Mouse (Mus musculus) kidney, embryonic 15.5 days (tissue): ENCODE data around the gene Tiam2. TPM values are rescaled to one million over a fixed set of nuclear protein-coding genes. Genes with fewer than 3 reads are reported as not detected.
A peak's percentile ranks its signal among the peaks of the same experiment; 100 is the strongest.

Source experiments
- ATAC-seq: fragments of 200-750 bp; cut with Nextera tagmentation; replicated peaks from 2 replicates; pipeline ENCODE4 v1.8.0; 2017; ENCODE audit warnings: moderate TSS enrichment; ENCODE audit not compliant: low FRiP score
- H3K27ac ChIP-seq: fragments of 300-500 bp; sonication (generic); 2 replicates; pipeline ENCODE4 v1.5.1; 2015; ENCODE audit warnings: mild to moderate bottlenecking, inconsistent platforms
- H3K27me3 ChIP-seq: fragments of 300-500 bp; sonication (generic); 2 replicates; pipeline ENCODE4 v1.6.1; 2015; ENCODE audit warnings: inconsistent platforms
- H3K36me3 ChIP-seq: fragments of 300-500 bp; sonication (generic); 2 replicates; pipeline ENCODE4 v1.6.1; 2015; ENCODE audit warnings: inconsistent platforms
- H3K4me1 ChIP-seq: fragments of 300-500 bp; sonication (generic); 2 replicates; pipeline ENCODE4 v1.6.1; 2015; ENCODE audit warnings: inconsistent platforms
- H3K4me2 ChIP-seq: fragments of 300-500 bp; sonication (generic); 2 replicates; pipeline ENCODE4 v1.6.1; 2015; ENCODE audit warnings: moderate library complexity, mild to moderate bottlenecking, inconsistent platforms
- H3K4me3 ChIP-seq: fragments of 300-500 bp; sonication (generic); replicated peaks from 2 replicates; pipeline ENCODE4 v1.5.1; 2015; ENCODE audit warnings: mild to moderate bottlenecking, inconsistent platforms
- H3K9ac ChIP-seq: fragments of 300-500 bp; sonication (generic); 2 replicates; pipeline ENCODE4 v1.6.1; 2015; ENCODE audit warnings: mild to moderate bottlenecking, inconsistent platforms
- H3K9me3 ChIP-seq: fragments of 300-500 bp; sonication (generic); replicated peaks from 2 replicates; pipeline ENCODE4 v1.6.1; 2016; ENCODE audit warnings: inconsistent platforms
- WGBS: fragments of 180-500 bp; shearing (Covaris S2); methylation state at CpG from one replicate; pipeline ENCODE4 v1.1.7; 2015; ENCODE audit warnings: mixed read lengths; 5-methylcytosine and 5-hydroxymethylcytosine counted together
- polyA plus RNA-seq: library from polyadenylated mRNA; unstranded; fragments of >200 nt; fragmentation: Nextera tagmentation; extraction: Ambion mirVana; gene quantifications from 2 replicates; pipeline ENCODE4 v1.2.1, GENCODE M21; 2015

The Tiam2 gene
- 4.5 and 5.0 TPM in 2 replicates for polyA plus RNA-seq

- Histone ChIP-seq H3K27me3 (peaks cover 9% of the 10 kb centered on the region; the same call in 1 of the 2 replicates), H3K9ac (peak within 1 kb of the TSS; percentile 59), H3K36me3 (no peaks in the 10 kb centered on the region), H3K4me2 (peak within 1 kb of the TSS; percentile 98), H3K4me1 (peaks cover 17% of the 10 kb centered on the region), H3K27ac (0 out of 2 replicates have a peak within 1 kb of the TSS, but pooled peaks have one; percentile 27), H3K4me3 (peak within 1 kb of the TSS; percentile 72), H3K9me3 (no peaks in the 10 kb centered on the region)
- peak; percentile 91 for ATAC-seq
- under 1% methylated on average over 51 of the region's 55 CpGs for WGBS
Measured at GRCm38 (mm10) chr17:3326148-3326902, at the start of gene Tiam2. Gene Tiam2 (plus strand): TSS chr17:3326573.

- H3K36me3 ChIP-seq = no peaks in the 10 kb centered on the region
- ATAC-seq = no peak
- no peak overlapping the region for H3K27ac ChIP-seq
- no peak overlapping the region for H3K9ac ChIP-seq
- no peak overlapping the region for H3K4me2 ChIP-seq
- H3K4me1 ChIP-seq = peaks cover 7% of the 10 kb centered on the region; the same call in 1 of the 2 replicates
- H3K9me3 ChIP-seq = no peaks in the 10 kb centered on the region
- WGBS = 70% methylated on average over 2 of the region's 2 CpGs
- H3K4me3 ChIP-seq = no peak overlapping the region
- H3K27me3 ChIP-seq = no peaks in the 10 kb centered on the region
Measured at GRCm38 (mm10) chr17:3280321-3280720, 46.1 kb upstream of the Tiam2 start.

GRCm38 (mm10) chr17:3281939-3282338 is 44.4 kb upstream of the Tiam2 start:
- Histone ChIP-seq H3K27me3 (no peaks in the 10 kb centered on the region), H3K4me1 (peaks cover 8% of the 10 kb centered on the region; the same call in 1 of the 2 replicates), H3K4me3 (no peak overlapping the region), H3K27ac (no peak overlapping the region), H3K9ac (no peak overlapping the region), H3K9me3 (no peaks in the 10 kb centered on the region), H3K4me2 (no peak overlapping the region), H3K36me3 (no peaks in the 10 kb centered on the region)
- ATAC-seq = no peak
- 69% methylated on average over 5 of the region's 5 CpGs for WGBS

GRCm38 (mm10) chr17:3285030-3285671 is 41.2 kb upstream of the Tiam2 start:
- H3K4me2 ChIP-seq = no peak overlapping the region
- no peaks in the 10 kb centered on the region for H3K27me3 ChIP-seq
- WGBS = 49% methylated on average over 8 of the region's 8 CpGs
- no peak overlapping the region for H3K9ac ChIP-seq
- no peak overlapping the region for H3K27ac ChIP-seq
- no peaks in the 10 kb centered on the region for H3K9me3 ChIP-seq
- H3K36me3 ChIP-seq = no peaks in the 10 kb centered on the region
- no peak overlapping the region for H3K4me3 ChIP-seq
- peaks cover 8% of the 10 kb centered on the region; the same call in 1 of the 2 replicates for H3K4me1 ChIP-seq
- no peak for ATAC-seq

GRCm38 (mm10) chr17:3286123-3286825 is 40.1 kb upstream of the Tiam2 start:
- peaks cover 8% of the 10 kb centered on the region; the same call in 1 of the 2 replicates for H3K4me1 ChIP-seq
- H3K36me3 ChIP-seq = no peaks in the 10 kb centered on the region
- H3K9ac ChIP-seq = no peak overlapping the region
- no peaks in the 10 kb centered on the region for H3K9me3 ChIP-seq
- no peaks in the 10 kb centered on the region for H3K27me3 ChIP-seq
- no peak overlapping the region for H3K27ac ChIP-seq
- no peak for ATAC-seq
- 62% methylated on average over 8 of the region's 8 CpGs for WGBS
- no peak overlapping the region for H3K4me3 ChIP-seq
- no peak overlapping the region for H3K4me2 ChIP-seq

- Histone ChIP-seq H3K9me3 (no peaks in the 10 kb centered on the region), H3K27ac (no peak overlapping the region), H3K4me3 (no peak overlapping the region), H3K9ac (no peak overlapping the region), H3K4me1 (0 out of 2 replicates have a peak, but pooled peaks cover 4% of the 10 kb centered on the region), H3K36me3 (0 out of 2 replicates have a peak, but pooled peaks cover 5% of the 10 kb centered on the region), H3K27me3 (no peaks in the 10 kb centered on the region), H3K4me2 (no peak overlapping the region)
- ATAC-seq = no peak
- WGBS = 24% methylated on average over 6 of the region's 6 CpGs
Measured at GRCm38 (mm10) chr17:3288341-3288740, 38.0 kb upstream of the Tiam2 start.

- 0 out of 2 replicates have a peak, but pooled peaks cover 5% of the 10 kb centered on the region for H3K36me3 ChIP-seq
- 13% methylated on average over 2 of the region's 2 CpGs for WGBS
- no peaks in the 10 kb centered on the region for H3K27me3 ChIP-seq
- no peak overlapping the region for H3K4me3 ChIP-seq
- no peak overlapping the region for H3K9ac ChIP-seq
- no peak for ATAC-seq
- 0 out of 2 replicates have a peak overlapping the region, but pooled peaks have one; percentile 32 for H3K27ac ChIP-seq
- peaks cover 27% of the 10 kb centered on the region for H3K4me1 ChIP-seq
- no peaks in the 10 kb centered on the region for H3K9me3 ChIP-seq
- no peak overlapping the region for H3K4me2 ChIP-seq
Measured at GRCm38 (mm10) chr17:3295097-3295496, 31.3 kb upstream of the Tiam2 start.

GRCm38 (mm10) chr17:3299487-3299886 is 26.9 kb upstream of the Tiam2 start:
- H3K4me3 ChIP-seq = no peak overlapping the region
- no peaks in the 10 kb centered on the region for H3K9me3 ChIP-seq
- no peak overlapping the region for H3K4me2 ChIP-seq
- no peak overlapping the region for H3K9ac ChIP-seq
- H3K27me3 ChIP-seq = no peaks in the 10 kb centered on the region
- H3K4me1 ChIP-seq = peaks cover 22% of the 10 kb centered on the region
- 48% methylated on average over 6 of the region's 6 CpGs for WGBS
- no peak overlapping the region for H3K27ac ChIP-seq
- 0 out of 2 replicates have a peak, but pooled peaks have one; percentile 36 for ATAC-seq
- no peaks in the 10 kb centered on the region for H3K36me3 ChIP-seq

- Histone ChIP-seq H3K4me3 (no peak overlapping the region), H3K9me3 (no peaks in the 10 kb centered on the region), H3K4me2 (no peak overlapping the region), H3K36me3 (no peaks in the 10 kb centered on the region), H3K9ac (no peak overlapping the region), H3K27ac (no peak overlapping the region), H3K4me1 (no peaks in the 10 kb centered on the region), H3K27me3 (no peaks in the 10 kb centered on the region)
- no peak for ATAC-seq
- 50% methylated on average over 2 of the region's 2 CpGs for WGBS
Measured at GRCm38 (mm10) chr17:3305926-3306325, 20.4 kb upstream of the Tiam2 start.

- Histone ChIP-seq H3K27ac (peak overlapping the region; percentile 75), H3K4me2 (peak overlapping the region; percentile 68), H3K27me3 (no peaks in the 10 kb centered on the region), H3K4me3 (peak overlapping the region; percentile 48), H3K36me3 (no peaks in the 10 kb centered on the region), H3K9me3 (no peaks in the 10 kb centered on the region), H3K9ac (peak overlapping the region; percentile 43; the same call in 1 of the 2 replicates), H3K4me1 (0 out of 2 replicates have a peak, but pooled peaks cover 5% of the 10 kb centered on the region)
- peak; percentile 98 for ATAC-seq
- 5% methylated on average over 60 of the region's 60 CpGs for WGBS
Measured at GRCm38 (mm10) chr17:3313711-3314624, 12.4 kb upstream of the Tiam2 start.

GRCm38 (mm10) chr17:3314625-3315020 is 11.8 kb upstream of the Tiam2 start:
- ATAC-seq = no peak
- WGBS = 39% methylated on average over 3 of the region's 3 CpGs
- H3K27ac ChIP-seq = peak overlapping the region; percentile 75

More at GRCm38 (mm10) chr17:3314625-3315020, 11.8 kb upstream of the Tiam2 start:
- Histone ChIP-seq H3K9ac (peak overlapping the region; percentile 43; the same call in 1 of the 2 replicates), H3K36me3 (no peaks in the 10 kb centered on the region), H3K4me1 (0 out of 2 replicates have a peak, but pooled peaks cover 5% of the 10 kb centered on the region), H3K4me2 (peak overlapping the region; percentile 68), H3K27me3 (no peaks in the 10 kb centered on the region), H3K4me3 (peak overlapping the region; percentile 48), H3K9me3 (no peaks in the 10 kb centered on the region)
